Mouse (Mus musculus): ENCODE data around the gene Caln1.

Caln1 gene

DNA sequence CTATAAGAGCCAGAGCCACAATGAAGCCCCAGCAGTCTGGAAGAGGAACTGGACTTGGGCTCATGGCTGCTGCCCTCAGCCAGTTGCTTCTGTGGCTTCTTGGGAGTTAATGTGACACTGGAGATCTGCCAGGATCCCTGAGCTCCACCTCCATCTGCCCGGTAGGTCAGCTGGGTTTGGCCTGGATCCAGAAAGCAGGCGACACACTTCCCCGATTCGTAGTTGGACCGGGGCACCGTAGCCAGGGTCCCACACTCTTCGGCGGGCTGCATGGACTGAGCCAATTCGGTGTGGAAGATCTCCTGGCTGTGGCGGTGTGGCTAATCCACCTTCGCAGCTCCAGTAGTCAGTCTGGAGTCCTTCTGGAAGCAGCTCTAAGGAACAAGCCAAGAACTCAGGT, at the start of gene Caln1:
Caln1 (plus strand) TSS at position 219 of the 400 bp plus-strand sequence.
- peak; percentile 34 for DNase-seq

DNA sequence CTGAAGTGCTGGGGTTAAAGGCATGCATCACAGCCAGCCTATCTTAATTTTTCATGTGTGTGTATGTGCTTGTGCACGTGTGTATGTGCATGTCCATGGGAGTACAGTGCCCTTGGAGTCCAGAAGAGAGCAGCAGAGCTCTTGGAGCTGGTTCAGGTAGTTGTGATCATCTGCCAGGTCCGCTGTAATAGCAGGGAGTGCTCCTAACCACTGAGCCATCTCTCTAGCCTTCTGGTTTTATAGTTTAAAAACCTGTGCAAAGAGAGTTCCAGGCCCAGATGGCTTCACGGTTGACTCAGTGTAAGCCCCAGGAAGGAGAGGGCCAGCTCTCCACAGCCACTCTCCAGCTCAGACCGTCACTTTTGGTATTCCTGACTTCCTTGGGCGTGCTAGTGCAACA, 49.5 kb upstream of the Caln1 start:
- no peak for DNase-seq

DNA sequence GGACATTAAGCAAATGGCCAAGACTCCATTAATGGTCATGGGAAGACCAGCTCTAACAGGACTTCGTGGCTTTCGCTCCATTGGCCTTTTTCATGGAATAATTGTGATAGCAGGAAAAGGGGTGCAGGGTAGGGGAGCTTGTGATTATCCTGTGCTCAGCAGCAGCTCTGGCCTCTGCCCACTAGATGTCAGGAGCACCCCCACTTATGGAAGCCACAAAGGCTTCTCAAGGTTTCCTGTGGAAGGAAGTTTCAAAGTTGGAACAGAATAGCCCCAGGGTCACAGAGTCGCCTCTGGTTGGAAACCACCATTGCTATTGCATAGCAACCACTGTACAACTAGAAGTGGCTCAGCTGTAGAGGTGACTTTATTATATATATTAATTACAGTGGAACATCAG, 48.8 kb upstream of the Caln1 start:
- DNase-seq = no peak

DNA sequence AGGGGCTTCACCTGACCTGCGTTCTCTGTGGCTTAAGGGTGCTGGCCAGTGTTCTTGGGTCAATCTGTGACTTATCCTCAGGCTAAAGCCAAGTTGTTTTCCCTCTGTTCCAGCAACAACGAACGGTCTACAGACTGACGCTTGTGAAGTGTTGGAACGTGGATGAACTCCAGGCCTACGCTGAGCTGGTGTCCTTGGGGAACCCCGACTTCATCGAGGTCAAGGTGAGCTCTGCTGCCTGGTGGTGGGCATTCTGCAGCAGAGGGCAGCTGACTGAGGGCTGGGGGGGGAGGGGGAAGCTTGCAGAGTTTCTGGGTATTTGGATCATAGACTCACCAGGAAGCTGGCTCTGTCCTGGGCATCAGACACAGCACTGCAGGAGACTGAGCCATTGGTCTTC, 43.8 kb upstream of the Caln1 start:
- no peak for DNase-seq

DNA sequence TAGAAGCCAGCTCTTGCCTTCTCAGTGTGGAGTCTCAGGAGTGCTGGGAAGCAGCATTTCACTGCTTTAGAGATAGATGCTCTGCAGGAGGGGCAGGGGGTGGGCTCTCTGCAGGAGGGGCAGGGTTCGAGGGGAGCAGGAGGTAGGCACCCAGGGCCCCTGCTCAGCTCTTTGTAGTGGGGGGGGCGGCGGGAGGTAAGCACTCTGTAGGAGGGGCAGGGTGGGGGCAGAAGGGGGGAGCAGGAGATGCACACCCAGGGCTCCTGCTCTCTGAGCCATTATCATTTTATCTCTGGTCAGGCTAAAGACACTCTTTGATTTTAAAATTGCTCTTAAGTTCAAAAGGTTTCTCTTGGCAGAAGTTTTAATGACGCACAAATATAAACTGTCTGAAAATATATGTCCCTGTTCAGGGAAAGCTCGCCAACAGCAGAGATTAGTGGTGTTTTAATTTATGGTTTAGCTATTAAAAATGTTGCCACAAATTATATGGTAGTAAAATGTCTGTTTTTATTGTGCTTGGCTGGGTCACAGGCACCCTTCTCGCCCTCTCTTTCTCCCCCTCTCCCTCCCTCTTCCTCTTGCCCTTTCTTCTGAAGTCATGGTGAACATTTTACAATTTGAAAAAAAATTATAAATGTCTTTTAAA, 41.5 kb upstream of the Caln1 start:
- no peak for DNase-seq

DNA sequence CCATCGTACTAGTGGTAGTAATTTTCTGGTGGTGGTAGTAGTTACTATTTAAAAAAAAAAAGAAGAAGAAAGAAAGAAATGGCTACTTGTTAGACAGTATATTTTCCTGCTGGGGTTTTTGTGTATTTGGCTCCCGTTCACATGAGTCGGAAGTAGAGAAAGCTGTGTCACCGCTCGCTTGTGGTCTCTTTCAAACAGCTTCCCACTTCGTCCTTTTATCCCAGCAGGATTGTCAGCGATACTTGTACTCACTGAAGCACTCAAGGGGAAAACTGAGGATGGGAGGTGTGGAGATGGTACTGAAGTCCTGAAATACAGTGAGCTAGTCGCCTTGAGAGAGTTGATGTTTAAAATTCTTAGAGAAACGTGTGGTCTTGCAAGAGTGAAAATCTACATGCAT, 40.9 kb upstream of the Caln1 start:
- DNase-seq = no peak

DNA sequence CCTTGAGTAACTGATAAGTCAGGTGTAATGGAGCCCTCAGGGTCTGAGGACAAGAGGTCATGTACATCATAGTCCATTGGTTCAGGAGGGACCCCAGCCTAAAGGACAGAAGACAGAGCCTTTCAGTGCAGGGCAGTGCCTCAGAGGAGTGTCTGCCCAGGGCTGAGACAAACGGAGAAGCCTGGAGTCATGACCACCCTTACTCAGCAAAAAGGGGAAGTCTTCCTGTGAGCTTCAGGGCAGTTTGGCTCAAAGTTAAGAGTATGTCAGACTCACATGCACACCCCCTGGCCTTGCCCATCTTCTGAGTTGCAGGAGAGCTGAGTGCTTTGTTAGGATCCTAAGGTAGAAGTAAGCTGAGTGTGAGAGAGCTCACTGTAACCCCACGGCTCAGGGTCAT, 39.4 kb upstream of the Caln1 start:
- no peak for DNase-seq

DNA sequence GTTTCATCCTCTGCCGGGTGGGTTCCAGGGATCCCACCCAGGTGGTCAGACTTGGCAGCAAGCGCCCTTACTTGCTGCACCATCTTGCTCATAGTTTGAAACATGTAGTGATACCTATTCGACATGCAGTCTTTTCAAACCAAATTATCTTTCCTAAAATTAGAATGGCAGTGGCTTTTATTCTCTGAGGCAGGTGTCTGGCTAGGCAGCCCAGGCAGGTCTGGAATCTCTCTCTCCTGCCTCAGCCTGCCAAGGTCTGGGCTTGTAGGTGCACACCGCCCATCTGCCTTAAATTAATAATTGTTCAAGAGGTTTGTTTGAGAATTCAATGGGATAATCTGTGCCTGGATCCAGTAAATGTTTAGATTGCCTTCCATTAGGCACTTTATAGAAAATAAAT, 38.5 kb upstream of the Caln1 start:
- DNase-seq = no peak

DNA sequence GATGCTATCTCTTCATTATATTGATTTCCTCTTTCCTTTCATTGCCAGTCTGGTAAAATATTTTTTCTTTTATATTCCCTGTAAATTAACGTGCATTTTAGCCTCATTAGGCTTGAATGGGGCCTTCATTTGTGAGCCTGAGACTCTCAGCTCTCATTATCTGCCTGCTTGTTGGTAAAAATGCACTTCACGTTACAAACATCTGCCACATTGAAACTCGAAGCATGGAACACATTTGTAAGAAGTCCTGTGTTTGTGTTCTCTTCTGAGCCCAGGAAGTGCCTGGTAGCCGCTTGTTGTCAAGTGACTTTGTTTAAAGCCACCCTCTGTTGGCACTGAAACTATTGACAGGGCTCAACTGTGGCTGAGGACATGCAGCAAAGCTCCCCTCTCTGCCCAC, 38.0 kb upstream of the Caln1 start:
- DNase-seq = no peak

DNA sequence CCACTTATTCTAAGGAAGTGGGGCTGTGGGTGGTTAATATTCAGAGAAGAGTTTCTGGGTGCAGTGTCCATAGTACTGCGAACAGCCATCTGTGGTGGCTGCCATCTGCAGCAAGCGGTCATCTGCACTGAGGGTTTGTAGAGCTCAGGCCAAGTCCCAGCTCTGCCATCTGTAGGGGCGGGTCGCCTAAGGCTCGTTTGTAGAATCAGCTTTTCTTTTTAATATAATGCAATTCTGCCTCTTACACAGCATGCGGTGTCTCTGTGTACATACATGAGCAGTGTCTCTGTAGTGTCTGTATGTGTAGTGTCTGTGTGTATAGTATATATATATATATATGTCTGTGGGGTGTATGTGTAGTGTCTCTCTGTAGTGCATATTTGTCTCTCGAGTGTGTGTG, 35.7 kb upstream of the Caln1 start:
- DNase-seq = no peak

DNA sequence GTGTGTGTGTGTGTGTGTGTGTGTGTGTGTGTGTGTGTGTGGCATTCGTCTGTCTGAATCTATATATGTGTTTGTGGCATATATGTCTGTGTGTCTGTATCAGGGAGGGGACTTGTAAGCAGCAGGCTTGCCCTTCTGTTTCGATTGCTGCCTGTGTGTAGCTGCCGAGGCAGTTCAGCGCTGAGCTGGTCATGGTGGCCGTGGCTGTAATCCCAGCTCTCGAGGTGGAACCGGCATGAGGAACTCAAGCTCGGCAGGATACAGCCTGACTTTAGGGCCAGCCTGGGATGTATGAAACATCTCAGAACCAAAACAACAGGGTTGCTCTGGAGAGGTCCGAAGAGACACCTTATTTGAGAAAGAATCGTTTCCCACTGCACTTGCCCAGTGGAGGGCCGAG, 35.3 kb upstream of the Caln1 start:
- no peak for DNase-seq

DNA sequence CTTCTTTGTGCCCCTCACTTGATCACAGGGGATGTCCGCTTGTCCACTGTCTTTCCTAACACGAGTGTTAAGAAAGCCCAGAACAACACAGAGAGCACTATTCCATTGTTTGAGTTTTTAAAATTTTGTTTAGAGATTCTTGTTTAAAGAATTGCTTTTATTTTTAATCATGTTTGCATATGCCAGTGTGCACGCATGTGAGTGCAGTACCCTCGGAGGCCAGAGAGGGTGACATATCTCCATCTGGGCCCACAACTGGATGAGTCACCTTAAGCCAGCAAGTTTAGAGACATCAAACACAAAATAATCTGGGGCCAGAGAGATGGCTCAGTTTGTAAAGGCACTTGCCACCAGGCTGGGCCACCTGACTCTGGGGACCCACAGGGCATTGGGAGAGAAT, 33.8 kb upstream of the Caln1 start:
- DNase-seq = no peak

DNA sequence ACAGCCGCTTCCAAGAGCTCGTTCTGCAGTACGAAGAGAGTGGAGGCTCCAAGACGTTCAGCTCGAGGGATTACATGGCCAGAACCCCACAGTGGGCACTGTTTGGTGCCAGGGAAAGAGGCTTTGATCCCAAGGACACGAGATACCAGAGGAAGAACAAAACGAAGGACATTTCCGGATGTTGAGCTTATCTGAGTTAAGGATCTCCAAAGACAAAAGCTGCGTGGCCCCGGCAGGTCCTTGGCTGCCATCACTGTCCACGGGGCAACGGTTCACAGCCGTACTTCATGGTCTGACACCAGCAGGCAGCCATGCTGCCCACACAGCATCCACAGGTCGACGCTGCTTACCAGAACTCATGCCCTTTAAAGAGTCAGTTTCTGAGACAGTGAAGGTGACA, 28.6 kb upstream of the Caln1 start:
- DNase-seq = no peak

DNA sequence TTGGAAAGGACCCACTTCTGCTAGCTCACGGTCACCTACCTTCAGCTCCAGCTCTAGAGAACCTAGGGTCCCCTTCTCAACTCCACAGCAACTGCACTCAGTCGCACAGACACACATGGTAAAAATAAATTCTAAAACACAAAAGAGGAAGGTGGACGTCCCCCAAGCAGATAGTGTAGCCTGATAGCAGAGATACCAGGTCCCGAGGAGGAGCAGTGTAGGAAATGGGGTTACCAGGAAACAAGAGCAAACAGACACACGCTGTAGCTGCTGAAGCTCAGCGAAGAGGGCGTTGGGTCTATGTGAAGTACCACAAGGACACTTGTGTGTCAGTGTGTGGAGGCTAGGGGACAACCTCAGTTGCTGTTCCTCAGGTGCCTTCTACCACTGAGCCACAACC, 24.3 kb upstream of the Caln1 start:
- DNase-seq = no peak

DNA sequence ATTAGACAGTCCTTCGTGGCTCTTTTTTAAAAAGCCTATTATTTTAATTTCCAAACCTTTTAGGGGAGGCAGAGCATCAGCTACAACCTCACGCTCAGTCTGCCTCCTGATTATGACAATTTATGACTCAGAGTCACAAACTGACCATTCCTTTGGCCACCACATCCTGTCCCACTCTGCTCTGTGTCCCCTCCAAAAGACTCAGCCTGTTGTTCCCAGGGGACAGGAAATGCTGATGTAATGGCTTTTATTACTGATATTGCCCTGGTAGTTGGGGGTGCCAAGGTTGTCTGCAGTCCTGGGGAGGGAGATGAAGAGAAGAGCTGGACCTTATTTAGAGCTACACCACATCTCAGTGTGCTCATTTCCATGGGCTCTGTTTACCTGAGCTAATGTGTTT, 23.4 kb upstream of the Caln1 start:
- DNase-seq = no peak

DNA sequence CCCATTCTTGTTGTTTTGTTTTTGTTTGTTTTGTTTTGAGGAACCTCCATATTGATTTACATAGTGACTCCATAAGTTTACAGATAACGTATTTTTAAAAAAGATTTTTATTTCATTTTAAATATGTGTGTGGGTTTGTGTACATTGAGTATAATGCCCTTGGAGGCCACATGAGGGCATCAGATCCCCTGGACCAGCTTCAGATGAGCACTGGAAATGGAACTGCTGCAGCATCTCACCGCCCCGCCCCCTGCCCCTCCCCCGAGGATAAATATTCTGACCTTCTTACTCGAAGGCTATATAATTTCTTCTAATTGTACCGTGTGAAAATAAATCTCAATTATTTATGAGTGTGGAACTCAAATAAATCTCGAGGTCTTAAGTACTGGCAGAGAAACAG, 14.0 kb upstream of the Caln1 start:
- no peak for DNase-seq

DNA sequence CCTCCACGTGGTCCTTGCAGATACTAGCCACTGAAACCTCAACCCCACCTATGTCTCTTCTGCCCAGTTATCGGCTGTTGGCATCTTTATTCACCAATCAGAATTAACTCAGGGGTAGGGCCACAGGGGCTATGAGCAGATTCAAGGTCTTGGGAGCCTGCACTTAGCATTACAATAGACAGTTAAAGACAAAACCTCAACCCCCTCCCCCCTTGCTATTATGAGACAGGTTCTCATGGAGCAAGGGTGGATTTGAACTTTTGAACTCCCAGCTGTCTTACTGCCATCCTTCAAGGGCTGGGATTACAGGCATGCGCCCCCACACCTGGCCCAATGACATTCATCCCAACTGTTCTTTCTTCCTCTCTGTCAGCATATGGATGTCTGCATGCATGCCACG, 6.1 kb upstream of the Caln1 start:
- no peak for DNase-seq

DNA sequence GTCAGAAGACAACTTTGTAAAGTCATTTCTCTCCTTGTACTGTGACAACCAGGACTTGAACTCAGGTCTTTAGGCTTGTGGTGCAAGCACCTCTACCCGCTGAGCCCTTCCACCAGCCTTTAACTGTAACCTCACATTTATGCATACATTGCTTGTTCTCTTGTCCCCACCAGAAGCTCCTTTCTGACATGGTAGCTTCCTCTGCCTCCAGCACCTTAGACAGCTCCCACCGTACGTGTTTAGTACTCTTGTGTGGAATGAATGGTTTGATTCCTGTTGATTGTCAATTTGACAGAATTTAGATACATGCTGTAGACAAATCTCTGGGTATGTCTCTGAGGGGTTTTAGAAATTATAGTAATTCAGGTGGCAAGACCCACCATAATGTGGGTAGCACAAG, 5.5 kb upstream of the Caln1 start:
- DNase-seq = no peak

DNA sequence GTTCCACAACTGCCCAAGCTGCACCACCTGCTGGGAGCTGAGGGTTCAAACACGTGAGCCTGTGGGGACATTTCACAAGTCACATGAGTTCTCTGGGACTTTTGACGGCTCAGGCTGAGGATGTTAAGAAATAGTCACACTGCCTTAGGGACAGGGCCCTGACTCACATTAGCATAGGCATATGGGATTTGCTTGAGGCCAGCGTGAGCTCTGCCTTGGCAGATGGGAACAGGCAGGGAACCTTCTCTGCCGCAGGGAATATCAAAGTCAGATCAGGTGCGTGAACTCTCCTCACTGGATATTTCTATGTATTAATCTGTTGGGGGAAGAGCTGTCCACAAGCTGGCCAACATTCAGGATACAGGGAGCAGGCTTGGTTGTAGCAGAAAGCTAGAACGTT, 1.0 kb upstream of the Caln1 start:
- DNase-seq = no peak

DNA sequence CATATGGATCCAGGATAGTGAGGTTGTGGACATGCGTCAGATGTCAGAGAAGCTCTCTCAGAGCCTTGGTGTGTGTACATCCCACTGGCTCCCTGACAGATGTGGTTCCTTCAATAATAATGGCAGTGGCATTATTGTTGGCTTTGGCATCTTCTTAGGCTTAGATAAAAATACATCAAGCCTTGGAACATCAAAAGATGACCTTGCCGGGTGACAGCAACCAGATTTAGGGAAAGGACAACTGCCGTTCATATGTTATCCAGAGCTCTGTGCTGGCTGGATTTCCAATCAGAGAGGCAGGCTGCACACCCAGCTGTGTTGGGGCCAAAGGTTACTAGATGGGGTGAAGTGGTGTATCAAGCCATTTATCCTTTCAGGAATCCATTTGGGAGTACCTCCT, 6.2 kb downstream of the Caln1 start:
- DNase-seq = no peak

DNA sequence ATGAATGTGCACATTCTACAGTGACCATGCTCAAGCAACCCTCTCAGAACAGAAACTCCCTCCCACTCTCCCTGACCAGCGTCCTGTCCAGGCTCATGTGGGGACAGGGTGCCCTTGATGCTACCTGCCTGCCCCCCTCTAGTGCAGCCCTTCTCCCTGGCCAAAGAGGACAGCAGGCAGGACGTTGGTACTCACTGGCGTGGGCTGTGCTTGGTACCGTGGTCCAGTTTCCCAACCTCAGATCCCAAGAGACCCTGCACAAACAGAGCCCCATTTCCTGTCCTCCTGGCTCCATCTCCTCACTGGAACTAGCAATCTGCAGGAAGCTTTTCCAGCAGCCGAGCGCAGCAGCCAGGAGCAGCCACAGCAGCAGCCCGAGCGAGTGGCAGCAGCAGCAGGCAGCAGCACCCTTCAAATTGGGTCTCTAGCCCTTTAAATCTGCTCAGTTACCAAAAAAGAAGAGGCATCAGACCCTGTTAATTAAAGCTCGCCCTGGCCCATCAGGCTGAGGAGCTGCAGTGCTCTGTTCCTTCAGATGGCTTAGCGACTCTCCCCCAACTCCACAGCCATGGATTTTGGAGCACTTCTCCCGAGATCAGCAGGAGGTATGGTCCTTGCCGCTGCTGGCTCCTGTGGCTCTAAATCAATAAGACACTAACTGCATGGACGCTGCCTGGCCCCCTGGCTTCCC, 15.1 kb downstream of the Caln1 start, which contains the start of gene A330070K13Rik:
A330070K13Rik (minus strand) TSS at position 410 of the 691 bp plus-strand sequence.
- no peak for DNase-seq

DNA sequence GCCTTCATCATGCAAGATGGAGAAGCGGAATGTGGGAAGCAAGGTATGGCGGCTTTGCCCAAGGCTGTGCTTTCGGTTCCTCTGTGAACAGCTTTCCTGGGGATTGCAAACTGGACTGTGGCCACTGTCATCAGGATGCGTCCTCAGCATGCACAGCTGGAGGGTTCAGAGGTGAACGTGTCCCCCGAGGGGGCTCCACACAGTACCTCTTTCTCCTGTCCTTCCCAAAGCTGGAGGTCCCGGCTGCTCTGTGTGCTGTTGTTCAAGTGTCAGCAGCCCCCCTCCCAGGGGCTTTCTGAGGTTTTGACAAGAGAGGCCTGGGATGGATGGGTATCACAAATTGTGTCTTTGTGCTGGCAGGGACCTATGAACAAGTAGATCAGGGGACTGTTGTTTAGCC, 17.2 kb downstream of the Caln1 start:
- DNase-seq = no peak

DNA sequence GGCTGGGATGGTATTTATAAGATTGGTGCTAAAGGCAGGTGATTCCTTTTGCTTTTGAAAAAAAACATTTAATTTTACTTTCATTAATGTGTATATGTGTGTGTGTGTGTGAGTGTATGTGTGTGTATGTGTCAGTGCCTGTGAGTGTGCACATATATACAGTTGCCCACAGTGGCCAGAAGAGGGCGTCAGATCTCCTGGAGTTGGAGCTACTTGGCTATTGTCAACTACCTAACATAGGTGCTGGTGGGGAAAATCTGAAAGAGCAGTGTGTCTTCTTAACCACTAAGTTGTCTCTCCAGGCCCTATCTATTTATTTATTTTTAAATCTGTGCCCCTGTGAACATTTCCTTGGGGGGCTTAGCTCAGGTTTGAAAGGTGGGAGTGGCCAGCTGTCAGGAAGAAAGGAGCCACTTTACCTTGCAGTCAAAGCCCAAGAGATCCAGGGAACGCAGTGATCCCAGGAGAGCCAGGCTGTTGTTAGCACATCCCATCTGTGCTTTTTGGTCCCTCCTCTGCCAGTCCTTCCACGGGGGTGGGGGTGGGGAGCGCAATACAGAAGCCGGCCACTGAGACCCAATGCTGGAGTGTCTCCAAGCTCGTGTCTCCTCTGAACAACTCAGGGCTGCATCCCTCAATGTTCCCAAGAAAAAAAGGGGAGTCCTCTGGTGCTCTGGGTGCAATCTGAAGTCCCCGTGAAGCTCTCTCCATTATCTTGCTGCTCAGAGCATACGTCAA, 24.5 kb downstream of the Caln1 start:
- DNase-seq = no peak

DNA sequence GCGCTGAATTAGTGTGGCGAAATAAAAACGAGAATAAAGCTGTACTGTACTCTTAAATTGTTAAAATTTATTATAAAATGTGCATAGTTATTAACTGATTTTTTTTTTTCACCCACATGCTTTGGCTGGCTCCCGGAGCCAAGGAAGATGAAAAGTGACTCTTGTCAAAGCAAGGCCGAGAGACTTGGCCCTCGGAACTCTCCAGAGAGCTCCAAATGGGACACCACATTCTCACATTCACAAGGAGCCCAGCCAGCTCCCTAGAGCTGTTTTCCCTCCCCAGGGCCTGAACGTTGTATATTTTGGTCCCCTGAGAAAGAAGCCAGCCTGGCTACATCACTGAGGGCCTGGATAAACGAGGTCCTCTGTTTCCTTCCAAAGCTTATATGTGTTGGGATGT, 25.1 kb downstream of the Caln1 start:
- DNase-seq = peak; percentile 2

All from kidney, adult 18-20 months (tissue).